Mouse (Mus musculus): ENCODE data around the gene Itgbl1.
A peak's percentile ranks its signal among the peaks of the same experiment; 100 is the strongest.

- peak; percentile 82 for TF ChIP-seq CTCF (conservative IDR thresholded peaks at IDR 0.05; ENCODE audit: low read length)
- no peak for TF ChIP-seq NANOG (IDR thresholded peaks at IDR 0.05; ENCODE audit: borderline replicate concordance, low read length)
Observed at GRCm38 (mm10) chr14:123661091-123661491, 1.3 kb downstream of the Itgbl1 start.
